Mouse (Mus musculus): ENCODE data around the gene Wnk2.

The Wnk2 gene

DNA sequence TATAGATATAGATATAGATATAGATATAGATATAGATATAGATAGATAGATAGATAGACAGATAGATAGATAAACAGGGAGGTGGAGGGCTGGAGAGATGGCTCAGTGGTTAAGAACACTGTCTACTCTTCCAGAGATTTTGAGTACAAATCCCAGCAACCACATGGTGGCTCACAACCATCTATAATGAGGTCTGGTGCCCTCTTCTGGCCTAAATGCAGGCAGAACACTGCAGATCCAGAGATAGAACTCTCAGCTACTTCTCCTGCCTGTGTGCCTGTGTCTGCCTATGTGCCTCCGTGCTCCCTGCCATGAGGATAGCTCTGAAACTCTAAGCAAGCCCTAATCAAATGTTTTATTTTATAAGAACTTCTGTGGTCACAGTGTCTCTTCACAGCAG, 100.4 kb downstream of the Wnk2 start:
- no peak for DNase-seq (ENCODE audit: low read depth)

GRCm38 (mm10) chr13:49044145-49044561, 103.7 kb downstream of the Wnk2 start:
- no peak for DNase-seq (ENCODE audit: low read depth)

- no peak for DNase-seq (ENCODE audit: low read depth)
Observed at GRCm38 (mm10) chr13:49042371-49042770, 105.4 kb downstream of the Wnk2 start.

DNA sequence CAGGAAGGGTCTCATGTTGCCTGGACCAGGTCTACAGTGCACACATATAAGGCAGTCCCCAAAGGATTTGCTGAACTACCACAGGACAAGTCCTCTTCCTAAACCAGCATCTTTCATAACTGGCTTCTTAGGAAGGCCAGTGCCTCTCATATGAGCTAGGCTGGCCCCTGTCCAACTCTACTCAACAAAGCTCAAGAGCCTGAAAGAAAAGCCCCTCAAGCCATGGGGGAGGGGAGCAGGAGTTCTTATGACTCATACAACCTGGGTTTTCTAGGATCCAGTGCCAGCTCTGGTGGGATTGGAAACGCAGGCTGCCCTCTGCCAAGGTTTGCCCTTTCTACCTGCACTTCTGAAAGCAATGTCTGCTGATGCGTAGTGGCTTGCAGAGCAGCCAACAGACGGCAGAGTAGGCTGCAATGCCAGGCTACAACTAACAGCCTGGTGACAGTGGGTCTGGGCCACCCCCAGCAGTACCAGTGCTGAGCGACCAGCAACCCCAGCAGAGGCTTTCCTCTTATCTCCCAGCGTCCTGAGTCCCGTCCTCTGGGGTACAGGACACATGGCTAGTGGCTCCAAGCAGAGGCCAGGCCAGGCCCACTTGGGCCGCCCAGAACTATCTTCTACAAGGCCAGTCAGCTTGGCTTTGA, 110.8 kb downstream of the Wnk2 start:
- no peak for DNase-seq (ENCODE audit: low read depth)

DNA sequence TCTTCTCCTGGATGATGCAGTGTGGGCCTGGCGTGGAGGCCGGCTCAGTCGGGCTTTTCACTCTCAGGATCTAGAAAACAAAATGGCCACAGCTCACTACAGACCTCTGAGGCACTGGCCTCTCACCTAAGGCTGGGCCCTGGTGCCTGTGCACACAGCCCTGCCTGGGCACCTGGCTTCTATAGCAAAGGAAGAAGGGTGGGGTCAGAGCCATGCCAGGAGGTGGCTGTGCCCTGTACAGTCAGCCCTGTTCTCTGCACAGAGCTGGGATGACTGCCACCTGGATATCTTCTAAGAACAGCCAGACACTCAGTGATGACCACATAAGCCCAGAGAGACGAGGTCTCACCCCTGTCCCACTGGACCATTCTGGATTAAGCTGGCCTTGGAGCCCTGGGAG, 111.4 kb downstream of the Wnk2 start:
- no peak for DNase-seq (ENCODE audit: low read depth)

DNA sequence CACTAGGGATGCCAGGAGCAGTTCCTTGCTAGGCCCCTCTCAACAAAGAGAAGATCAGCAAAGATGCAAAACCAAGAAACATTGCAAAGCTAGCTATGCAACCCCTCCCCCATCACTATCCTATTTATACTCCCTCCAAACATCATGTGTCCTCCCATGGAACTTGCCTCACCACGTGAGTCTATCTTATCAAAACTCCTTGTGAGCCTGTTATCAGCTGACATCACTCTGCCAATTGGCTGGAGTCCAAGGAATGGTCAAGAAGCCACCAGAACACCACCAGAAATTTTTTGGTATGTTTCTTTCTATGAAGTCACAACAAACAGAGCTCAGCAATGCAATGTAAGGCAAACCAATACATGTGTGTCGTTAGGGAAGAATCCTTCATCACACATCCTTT, 116.8 kb downstream of the Wnk2 start:
- DNase-seq (ENCODE audit: low read depth): no peak

DNA sequence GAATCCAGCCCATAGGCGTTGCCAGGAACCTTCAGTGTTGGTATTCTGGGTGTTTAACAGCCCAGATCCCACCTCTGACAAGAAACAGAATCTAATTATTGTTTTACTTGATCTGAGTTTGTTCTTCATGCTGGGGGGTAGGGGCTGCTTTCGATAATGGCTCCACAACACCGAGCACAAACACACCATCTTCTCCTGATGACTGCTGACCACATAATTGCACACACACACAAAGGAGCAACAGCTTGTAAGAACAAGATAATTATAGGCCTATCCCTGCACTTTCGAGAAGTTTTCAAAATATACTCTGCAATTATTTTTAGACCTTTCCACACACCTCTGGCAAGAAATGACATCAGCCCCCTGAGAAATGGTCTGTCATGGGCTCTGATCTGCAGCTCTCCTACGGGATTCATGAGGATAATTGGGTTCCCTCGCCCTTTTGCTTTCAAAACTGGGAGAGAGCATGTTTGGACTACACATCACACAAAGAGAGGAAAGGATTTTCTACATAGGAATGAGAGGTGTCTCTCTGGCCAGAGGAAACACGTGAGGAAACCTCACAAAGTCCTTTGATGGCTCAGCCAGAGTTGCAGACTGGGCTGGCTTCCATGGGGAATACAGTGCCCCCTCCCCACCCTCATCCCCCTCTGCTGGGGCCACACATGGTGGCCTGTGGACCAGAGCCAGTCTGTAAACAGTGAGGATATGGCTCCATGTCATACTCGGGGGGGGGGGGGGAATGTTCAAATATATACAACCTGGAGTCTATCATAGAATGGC, 118.9 kb downstream of the Wnk2 start:
- no peak for DNase-seq (ENCODE audit: low read depth)

GRCm38 (mm10) chr13:49027057-49027456, 120.8 kb downstream of the Wnk2 start:
- DNase-seq (ENCODE audit: low read depth): no peak

DNA sequence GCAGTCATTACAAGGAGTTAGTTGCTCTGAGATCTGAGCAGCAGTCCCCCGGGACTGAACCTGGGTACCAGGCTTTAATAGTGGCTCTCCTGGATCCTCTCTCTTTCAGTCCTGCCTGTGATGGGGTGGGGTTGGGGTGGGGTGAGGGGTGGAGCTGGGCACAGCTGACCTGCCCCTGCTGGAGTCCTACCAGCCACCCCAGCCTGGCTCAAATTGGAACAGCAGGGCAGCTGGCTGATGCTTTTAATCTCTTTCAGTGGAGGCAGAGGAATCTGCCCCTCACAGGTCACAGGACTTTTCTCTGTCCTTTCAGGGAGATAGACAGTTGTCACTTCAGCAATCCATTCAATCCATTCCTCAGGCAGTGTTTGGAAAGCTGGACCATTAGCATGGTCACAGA, 122.3 kb downstream of the Wnk2 start:
- DNase-seq (ENCODE audit: low read depth): no peak

DNA sequence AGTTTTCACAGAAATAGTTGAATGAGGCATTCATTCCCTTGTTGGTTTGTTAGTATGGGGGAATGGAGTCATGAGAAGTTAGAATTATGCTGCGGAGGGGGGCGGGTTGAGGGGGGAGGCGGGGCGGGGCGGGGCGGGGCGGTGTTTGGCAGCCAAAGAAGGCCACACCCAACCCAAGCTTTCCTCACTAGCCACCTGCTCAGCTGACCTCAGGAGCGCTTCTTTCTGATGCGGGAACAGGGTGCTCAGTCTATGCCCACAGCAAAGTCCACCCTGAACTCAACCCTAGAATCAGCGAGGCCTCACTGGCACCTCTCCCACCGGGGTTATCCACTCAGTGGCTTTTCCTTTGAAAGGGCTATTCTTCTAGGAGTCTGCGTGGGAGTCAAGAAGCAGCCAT, 123.1 kb downstream of the Wnk2 start:
- DNase-seq (ENCODE audit: low read depth): no peak

DNA sequence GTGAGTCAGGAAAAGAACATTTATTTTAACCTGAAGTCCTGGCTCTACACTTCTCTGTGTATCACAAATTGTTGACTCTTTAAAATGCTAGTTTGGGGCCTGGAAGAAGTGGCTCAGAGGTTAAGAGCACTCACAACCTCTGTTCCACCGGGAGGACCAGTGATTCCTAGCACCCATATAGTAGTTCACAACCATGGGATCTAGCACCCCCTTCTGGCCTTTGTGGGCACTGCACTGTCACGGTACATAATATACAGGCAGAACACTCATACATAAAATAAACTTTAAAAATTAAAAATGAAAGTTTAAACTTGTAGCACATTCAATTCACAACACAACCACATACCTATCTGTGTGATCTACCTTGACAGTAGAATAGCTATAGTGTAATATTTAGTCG, 126.1 kb downstream of the Wnk2 start:
- DNase-seq (ENCODE audit: low read depth): peak; percentile 79

DNA sequence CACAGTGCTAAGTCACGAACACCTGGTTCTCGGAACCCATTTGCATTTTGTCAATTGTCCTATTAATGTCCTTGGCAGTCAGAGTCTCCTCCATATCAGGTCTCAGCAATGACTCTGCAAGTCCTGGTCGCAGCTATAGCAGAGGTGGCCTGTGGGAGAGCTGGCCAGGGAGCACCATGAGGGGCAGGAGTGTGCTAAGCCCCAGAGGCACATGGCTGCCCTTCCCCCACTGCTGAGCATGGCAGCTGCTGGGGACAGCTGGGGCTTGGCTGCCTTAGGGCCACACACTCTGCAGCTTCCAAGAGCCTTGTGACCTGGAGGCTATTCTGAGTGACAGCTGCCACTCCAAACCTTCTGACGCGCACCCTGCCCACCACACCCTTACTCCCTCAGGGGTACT, 127.7 kb downstream of the Wnk2 start:
- no peak for DNase-seq (ENCODE audit: low read depth)

- no peak for DNase-seq (ENCODE audit: low read depth)
Observed at GRCm38 (mm10) chr13:49017375-49017774, 130.4 kb downstream of the Wnk2 start.

- DNase-seq (ENCODE audit: low read depth): no peak
Observed at GRCm38 (mm10) chr13:49016311-49016761, 131.5 kb downstream of the Wnk2 start.

GRCm38 (mm10) chr13:49015366-49016306, 132.2 kb downstream of the Wnk2 start:
- DNase-seq (ENCODE audit: low read depth): peak; percentile 27

- no peak for DNase-seq (ENCODE audit: low read depth)
Observed at GRCm38 (mm10) chr13:49013206-49013794, 134.5 kb downstream of the Wnk2 start.

DNA sequence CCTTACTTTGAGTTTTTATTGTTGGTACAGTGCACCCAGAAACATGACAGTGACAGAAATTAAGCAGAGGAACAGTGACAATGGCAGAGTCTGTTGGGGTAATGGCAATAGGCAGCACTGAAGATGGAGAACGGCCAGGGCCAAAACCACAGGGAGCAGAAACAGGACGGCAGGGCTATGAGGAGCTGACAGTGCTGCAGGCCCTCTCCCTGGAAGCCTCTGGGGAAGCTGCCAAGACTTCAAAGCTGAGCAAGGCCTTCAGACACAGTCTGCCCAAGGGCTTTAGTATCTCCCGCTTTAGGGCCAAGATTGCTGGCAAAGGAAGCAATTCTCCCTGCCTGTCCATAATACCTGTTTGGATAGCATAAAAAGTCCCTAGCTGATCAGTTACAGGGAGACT, 146.1 kb downstream of the Wnk2 start:
- no peak for DNase-seq (ENCODE audit: low read depth)

DNA sequence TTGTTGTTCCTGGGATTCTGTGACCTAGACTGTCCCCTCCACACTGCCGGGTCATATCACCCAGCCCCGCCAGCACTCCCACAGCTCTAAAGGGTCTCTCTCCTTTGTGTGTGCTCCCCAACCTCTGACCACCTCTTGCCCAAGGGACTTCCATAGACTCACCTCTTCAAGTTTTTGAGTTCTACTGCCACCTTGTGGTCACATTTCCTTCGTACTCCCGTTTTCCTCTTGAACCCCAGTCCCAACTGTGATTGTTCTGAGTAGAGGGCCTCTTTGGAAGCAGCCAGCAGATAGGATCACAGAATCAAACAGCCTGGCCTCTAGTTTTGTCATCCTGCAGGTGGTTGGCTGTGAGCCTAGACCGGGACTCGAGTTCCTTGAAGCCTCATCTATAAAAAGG, 149.2 kb downstream of the Wnk2 start:
- DNase-seq (ENCODE audit: low read depth): peak; percentile 89

DNA sequence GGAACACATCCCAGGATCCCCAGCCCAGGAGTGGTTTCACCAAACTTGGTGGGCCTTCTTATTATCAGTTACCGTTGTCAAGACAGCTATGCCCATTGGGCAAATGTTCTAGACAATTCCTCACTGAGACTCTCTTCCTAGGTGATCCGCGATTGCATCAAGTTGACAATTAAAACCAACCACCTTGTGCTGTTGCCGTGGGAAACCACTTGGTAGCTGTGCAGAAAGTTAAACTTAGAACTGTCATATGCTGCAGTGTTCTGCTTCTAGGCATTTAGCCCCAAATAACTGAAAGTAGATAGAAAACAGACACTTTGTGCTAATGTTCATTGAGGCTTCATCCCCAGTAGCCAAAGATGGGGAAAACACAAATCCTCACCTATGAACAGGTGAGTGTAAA, 151.1 kb downstream of the Wnk2 start:
- DNase-seq (ENCODE audit: low read depth): no peak

DNA sequence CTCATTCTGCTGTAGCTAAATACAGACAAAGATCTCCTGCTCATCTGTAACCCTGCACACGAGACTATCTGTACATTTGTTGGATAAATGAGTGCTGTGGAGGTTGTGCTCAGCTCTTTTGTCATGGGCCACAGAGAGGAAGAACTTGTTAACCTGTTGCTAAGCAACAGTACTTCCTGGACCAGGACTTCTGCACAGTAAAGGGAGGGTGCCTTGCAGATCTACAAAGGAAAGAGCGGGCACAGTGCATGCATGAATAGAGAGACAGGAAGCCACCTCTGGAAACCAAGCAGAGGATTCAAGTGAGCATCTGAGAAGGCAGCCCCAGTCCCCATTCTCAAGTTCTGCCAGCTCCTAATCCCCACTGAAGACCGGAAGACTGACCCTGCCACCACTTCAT, 152.9 kb downstream of the Wnk2 start:
- peak; percentile 64 for DNase-seq (ENCODE audit: low read depth)

- DNase-seq (ENCODE audit: low read depth): no peak
Observed at GRCm38 (mm10) chr13:48992914-48993313, 154.9 kb downstream of the Wnk2 start.

DNA sequence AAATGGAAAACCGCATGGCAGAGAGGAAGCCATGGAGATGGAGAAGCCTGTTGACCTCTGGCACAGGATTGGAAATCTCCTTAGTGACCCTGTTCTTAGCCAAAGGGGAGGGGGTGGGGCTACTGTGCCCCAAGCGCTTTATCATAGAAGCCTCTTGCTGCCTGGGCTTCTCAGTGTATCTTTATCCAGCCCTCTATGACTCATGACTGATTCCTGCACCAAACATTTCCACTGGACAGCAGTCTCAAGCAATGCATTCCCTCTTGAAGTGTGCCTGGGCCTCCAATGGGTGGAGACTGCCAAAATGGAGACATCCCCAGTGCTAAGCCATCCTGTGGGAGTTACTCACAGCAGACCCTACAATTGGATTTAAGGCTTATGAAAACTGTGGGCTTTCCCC, 157.7 kb downstream of the Wnk2 start:
- no peak for DNase-seq (ENCODE audit: low read depth)
